ENCODE assay signal across 8 mouse cellular contexts in genomic region chr3:108044394-108045140, GRCm38 (mm10). TPM values are rescaled to one million over a fixed set of nuclear protein-coding genes. Genes with fewer than 3 reads are reported as not detected.
A peak's percentile ranks its signal among the peaks of the same experiment; 100 is the strongest.
DNase-seq lines count a peak whose midpoint lies in the region; ATAC-seq lines count a peak whose summit lies in the region.

Gene Gstm4 (minus strand): TSS chr3:108044894.

- H3K4me1 ChIP-seq in hindbrain, embryonic 13.5 days (replicated peaks), result peaks cover 12% of the 10 kb centered on the region

- H3K4me3 ChIP-seq in hindbrain, embryonic 13.5 days, result peak within 1 kb of the TSS; percentile 56

- H3K4me2 ChIP-seq in hindbrain, embryonic 13.5 days, result peak within 1 kb of the TSS; percentile 87

- peak; percentile 91 for ATAC-seq in hindbrain, embryonic 13.5 days (ENCODE audit: low FRiP score)

- no peaks in the 10 kb centered on the region for H3K36me3 ChIP-seq in hindbrain, embryonic 13.5 days

- H3K27ac ChIP-seq in hindbrain, embryonic 13.5 days, result peak within 1 kb of the TSS; percentile 67

- H3K9ac ChIP-seq in hindbrain, embryonic 13.5 days, result peak within 1 kb of the TSS; percentile 73

- H3K27me3 ChIP-seq in hindbrain, embryonic 13.5 days, result 0 out of 2 replicates have a peak, but pooled peaks cover 5% of the 10 kb centered on the region

- WGBS in hindbrain, embryonic 13.5 days, result 6% methylated on average over 29 of the region's 29 CpGs

- no peaks in the 10 kb centered on the region for H3K9me3 ChIP-seq in hindbrain, embryonic 13.5 days

- peak; percentile 89 for DNase-seq in T-cell, adult 2 months (ENCODE audit: low spot score)
- peak; percentile 81 to 84 for DNase-seq in cerebellum, postnatal 36 days
- peak; percentile 61 to 77 for DNase-seq in frontal cortex, postnatal 25 days (ENCODE audit: low spot score in 2 of 2)
- DNase-seq in layer of hippocampus, postnatal 14 days (ENCODE audit: low spot score in 2 of 2), result peak; percentile 77 to 88
- peak; percentile 95 for DNase-seq in lung, postnatal 10 days
- DNase-seq in ovary, postnatal 14 days (ENCODE audit: low spot score), result peak; percentile 72
- peak; percentile 73 to 75 for DNase-seq in thymus, postnatal 10 days (ENCODE audit: low spot score in 2 of 2)

RNA-seq across cellular contexts. Expression of gene Gstm4, which starts in this region (rescaled TPM):
- 15.2 and 15.4 TPM in 2 replicates for polyA plus RNA-seq in hindbrain, embryonic 13.5 days (2015; fragmentation: Nextera tagmentation; extraction: Ambion mirVana)
- total RNA-seq in layer of hippocampus, postnatal 14 days (2021), result 10 to 100 TPM; 11.3 to 13.2 TPM

Comparison
In these comparisons a context has a peak if more than half of its experiments do, and no peak if none do; other contexts are left out.
1. Peak in every context shown above with its lines: DNase-seq, ATAC-seq, H3K4me3 ChIP-seq and H3K27ac ChIP-seq.